Mouse (Mus musculus): ENCODE data around the gene Clba1. TPM values are rescaled to one million over a fixed set of nuclear protein-coding genes. Genes with fewer than 3 reads are reported as not detected.

Clba1 gene
- polyA plus RNA-seq, 1 experiment from 2014 or later: 6.1 TPM

DNA sequence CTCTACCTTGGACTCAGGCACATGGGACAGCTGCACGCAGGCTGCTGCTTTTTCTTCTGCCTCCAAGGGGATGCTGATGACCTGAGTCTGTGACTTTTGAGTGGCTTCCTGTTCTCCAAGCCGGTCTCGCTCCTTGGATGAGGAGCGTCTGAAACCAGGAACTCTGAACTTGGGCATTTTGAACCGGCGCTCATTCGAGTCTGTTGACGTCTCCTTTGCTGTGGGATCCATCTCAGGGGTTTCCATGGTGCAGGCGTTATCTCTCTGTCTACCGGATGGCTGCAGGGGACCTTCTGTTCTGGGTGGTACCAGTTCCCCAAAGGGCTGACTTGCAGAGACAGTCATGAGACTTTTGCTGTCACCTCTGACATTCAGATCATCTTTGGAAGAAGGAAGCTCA, 34.3 kb upstream of the Clba1 start:
- no peaks in the 10 kb centered on the region for H3K27me3 ChIP-seq (ENCODE audit: control insufficient read depth, insufficient read depth, low read length)
- H3K4me1 ChIP-seq (ENCODE audit: control insufficient read depth, insufficient read depth, low read length): no peaks in the 10 kb centered on the region
- H3K4me2 ChIP-seq (replicated peaks; ENCODE audit: low read depth, low read length): no peak overlapping the region
- no peak for ATAC-seq (ENCODE audit: insufficient number of reproducible peaks, insufficient read depth, low FRiP score, low read depth)
- no peak overlapping the region for H3K4me3 ChIP-seq (ENCODE audit: low read depth, low read length)
- no peak overlapping the region for H3K27ac ChIP-seq (ENCODE audit: low read length)
- no peak overlapping the region for H3K9ac ChIP-seq (replicated peaks; ENCODE audit: low read depth, low read length)
- WGBS: 95% methylated on average over 10 of the region's 10 CpGs
- peaks cover 8% of the 10 kb centered on the region; the same call in 1 of the 2 replicates for H3K9me3 ChIP-seq (ENCODE audit: control insufficient read depth, low read depth, low read length)
- no peaks in the 10 kb centered on the region for H3K36me3 ChIP-seq (ENCODE audit: control insufficient read depth, insufficient read depth, low read length)

GRCm38 (mm10) chr12:112791026-112791425, 17.7 kb upstream of the Clba1 start:
- Histone ChIP-seq H3K9me3 (ENCODE audit: control insufficient read depth, low read depth, low read length) (no peaks in the 10 kb centered on the region), H3K27me3 (ENCODE audit: control insufficient read depth, insufficient read depth, low read length) (no peaks in the 10 kb centered on the region), H3K36me3 (ENCODE audit: control insufficient read depth, insufficient read depth, low read length) (no peaks in the 10 kb centered on the region), H3K27ac (ENCODE audit: low read length) (no peak overlapping the region), H3K4me2 (replicated peaks; ENCODE audit: low read depth, low read length) (no peak overlapping the region), H3K4me1 (ENCODE audit: control insufficient read depth, insufficient read depth, low read length) (peaks cover 34% of the 10 kb centered on the region), H3K4me3 (ENCODE audit: low read depth, low read length) (no peak overlapping the region), H3K9ac (replicated peaks; ENCODE audit: low read depth, low read length) (no peak overlapping the region)
- WGBS: 68% methylated on average over 8 of the region's 8 CpGs
- ATAC-seq (ENCODE audit: insufficient number of reproducible peaks, insufficient read depth, low FRiP score, low read depth): no peak

GRCm38 (mm10) chr12:112793601-112794355, 15.0 kb upstream of the Clba1 start:
- Histone ChIP-seq H3K9ac (replicated peaks; ENCODE audit: low read depth, low read length) (no peak overlapping the region), H3K36me3 (ENCODE audit: control insufficient read depth, insufficient read depth, low read length) (no peaks in the 10 kb centered on the region), H3K4me3 (ENCODE audit: low read depth, low read length) (no peak overlapping the region), H3K4me2 (replicated peaks; ENCODE audit: low read depth, low read length) (peak overlapping the region; percentile 14; the same call in 1 of the 2 replicates), H3K4me1 (ENCODE audit: control insufficient read depth, insufficient read depth, low read length) (peaks cover 62% of the 10 kb centered on the region), H3K27ac (ENCODE audit: low read length) (peak overlapping the region; percentile 67), H3K9me3 (ENCODE audit: control insufficient read depth, low read depth, low read length) (no peaks in the 10 kb centered on the region), H3K27me3 (ENCODE audit: control insufficient read depth, insufficient read depth, low read length) (no peaks in the 10 kb centered on the region)
- ATAC-seq (ENCODE audit: insufficient number of reproducible peaks, insufficient read depth, low FRiP score, low read depth): no peak
- WGBS: 55% methylated on average over 13 of the region's 13 CpGs

- no peaks in the 10 kb centered on the region for H3K27me3 ChIP-seq (ENCODE audit: control insufficient read depth, insufficient read depth, low read length)
- no peaks in the 10 kb centered on the region for H3K9me3 ChIP-seq (ENCODE audit: control insufficient read depth, low read depth, low read length)
- H3K36me3 ChIP-seq (ENCODE audit: control insufficient read depth, insufficient read depth, low read length): no peaks in the 10 kb centered on the region
- H3K4me1 ChIP-seq (ENCODE audit: control insufficient read depth, insufficient read depth, low read length): peaks cover 66% of the 10 kb centered on the region
- no peak overlapping the region; the same call in 1 of the 2 replicates for H3K4me3 ChIP-seq (ENCODE audit: low read depth, low read length)
- no peak for ATAC-seq (ENCODE audit: insufficient number of reproducible peaks, insufficient read depth, low FRiP score, low read depth)
- peak overlapping the region; percentile 67; the same call in 1 of the 2 replicates for H3K27ac ChIP-seq (ENCODE audit: low read length)
- no peak overlapping the region for H3K9ac ChIP-seq (replicated peaks; ENCODE audit: low read depth, low read length)
- H3K4me2 ChIP-seq (replicated peaks; ENCODE audit: low read depth, low read length): peak overlapping the region; percentile 14; the same call in 1 of the 2 replicates
- 14% methylated on average over 7 of the region's 7 CpGs for WGBS
These were observed 14.4 kb upstream of the Clba1 start for GRCm38 (mm10) chr12:112794356-112794816.

- ATAC-seq (ENCODE audit: insufficient number of reproducible peaks, insufficient read depth, low FRiP score, low read depth): no peak
- Histone ChIP-seq H3K9ac (replicated peaks; ENCODE audit: low read depth, low read length) (no peak overlapping the region), H3K4me2 (replicated peaks; ENCODE audit: low read depth, low read length) (peak overlapping the region; percentile 29), H3K36me3 (ENCODE audit: control insufficient read depth, insufficient read depth, low read length) (no peaks in the 10 kb centered on the region), H3K27me3 (ENCODE audit: control insufficient read depth, insufficient read depth, low read length) (no peaks in the 10 kb centered on the region), H3K4me1 (ENCODE audit: control insufficient read depth, insufficient read depth, low read length) (peaks cover 66% of the 10 kb centered on the region), H3K4me3 (ENCODE audit: low read depth, low read length) (no peak overlapping the region), H3K27ac (ENCODE audit: low read length) (peak overlapping the region; percentile 67; the same call in 1 of the 2 replicates), H3K9me3 (ENCODE audit: control insufficient read depth, low read depth, low read length) (no peaks in the 10 kb centered on the region)
- 90% methylated on average over 5 of the region's 5 CpGs for WGBS
These were observed 13.7 kb upstream of the Clba1 start for GRCm38 (mm10) chr12:112794998-112795397.

GRCm38 (mm10) chr12:112795466-112796104, 13.2 kb upstream of the Clba1 start:
- H3K4me1 ChIP-seq (ENCODE audit: control insufficient read depth, insufficient read depth, low read length): peaks cover 66% of the 10 kb centered on the region
- H3K27me3 ChIP-seq (ENCODE audit: control insufficient read depth, insufficient read depth, low read length): no peaks in the 10 kb centered on the region
- peak overlapping the region; percentile 29 for H3K4me2 ChIP-seq (replicated peaks; ENCODE audit: low read depth, low read length)
- H3K9ac ChIP-seq (replicated peaks; ENCODE audit: low read depth, low read length): no peak overlapping the region
- H3K4me3 ChIP-seq (ENCODE audit: low read depth, low read length): 0 out of 2 replicates have a peak overlapping the region, but pooled peaks have one; percentile 8
- H3K36me3 ChIP-seq (ENCODE audit: control insufficient read depth, insufficient read depth, low read length): no peaks in the 10 kb centered on the region
- ATAC-seq (ENCODE audit: insufficient number of reproducible peaks, insufficient read depth, low FRiP score, low read depth): peak; percentile 68
- no peaks in the 10 kb centered on the region for H3K9me3 ChIP-seq (ENCODE audit: control insufficient read depth, low read depth, low read length)
- WGBS: 37% methylated on average over 18 of the region's 18 CpGs
- H3K27ac ChIP-seq (ENCODE audit: low read length): peak overlapping the region; percentile 39; the same call in 1 of the 2 replicates

DNA sequence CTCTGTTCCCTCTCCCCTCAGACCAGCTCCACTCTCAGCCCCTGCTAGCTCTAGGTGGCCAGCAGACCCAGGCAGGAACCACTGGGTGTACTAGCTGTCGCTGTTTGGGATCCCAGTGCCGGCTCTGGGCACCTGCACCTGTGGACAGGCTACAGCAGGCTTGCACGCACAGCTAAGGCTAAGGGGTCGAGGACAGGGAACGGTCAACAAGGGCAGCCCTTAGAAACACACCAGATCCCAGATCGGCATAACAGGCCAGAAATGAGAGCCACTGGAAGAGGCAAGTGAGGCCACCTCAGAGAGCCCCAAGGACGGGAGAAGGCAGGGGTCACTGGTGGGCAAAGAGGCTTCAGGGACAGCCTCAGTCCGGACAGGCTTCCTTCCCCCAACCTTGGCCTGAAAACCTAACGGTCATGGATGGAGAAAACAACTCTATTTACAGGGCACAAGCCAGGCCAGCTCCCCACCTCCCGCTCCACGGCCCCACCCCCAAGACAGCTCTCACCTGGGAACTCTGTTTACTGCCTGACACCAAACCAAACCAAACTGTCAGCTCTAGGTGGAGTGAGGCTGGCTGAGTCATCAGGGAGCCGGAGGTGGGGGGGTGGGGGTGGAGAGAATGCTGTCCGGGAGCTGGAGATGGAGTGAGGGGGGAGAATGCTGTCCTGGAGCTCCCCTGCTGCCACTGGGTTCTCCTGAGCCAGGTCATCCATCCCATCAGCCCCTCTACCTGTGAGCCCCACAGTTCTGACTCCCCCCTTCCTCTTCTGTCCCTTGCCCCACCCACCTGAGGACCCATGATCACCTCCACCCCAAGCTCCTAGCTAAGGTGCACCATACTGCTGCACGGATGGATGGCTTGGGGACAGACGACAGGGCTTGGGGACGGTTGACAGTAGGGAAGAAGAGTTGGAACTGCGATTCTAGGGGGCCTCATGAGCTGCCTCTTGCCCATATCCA, 11.9 kb upstream of the Clba1 start:
- 0 out of 2 replicates have a peak, but pooled peaks cover 6% of the 10 kb centered on the region for H3K27me3 ChIP-seq (ENCODE audit: control insufficient read depth, insufficient read depth, low read length)
- H3K4me2 ChIP-seq (replicated peaks; ENCODE audit: low read depth, low read length): no peak overlapping the region
- no peak for ATAC-seq (ENCODE audit: insufficient number of reproducible peaks, insufficient read depth, low FRiP score, low read depth)
- WGBS: 35% methylated on average over 17 of the region's 17 CpGs
- H3K27ac ChIP-seq (ENCODE audit: low read length): 0 out of 2 replicates have a peak overlapping the region, but pooled peaks have one; percentile 10
- H3K9ac ChIP-seq (replicated peaks; ENCODE audit: low read depth, low read length): no peak overlapping the region
- H3K4me3 ChIP-seq (ENCODE audit: low read depth, low read length): no peak overlapping the region
- peaks cover 70% of the 10 kb centered on the region for H3K4me1 ChIP-seq (ENCODE audit: control insufficient read depth, insufficient read depth, low read length)
- H3K9me3 ChIP-seq (ENCODE audit: control insufficient read depth, low read depth, low read length): no peaks in the 10 kb centered on the region
- H3K36me3 ChIP-seq (ENCODE audit: control insufficient read depth, insufficient read depth, low read length): no peaks in the 10 kb centered on the region

Data from stomach, embryonic 14.5 days (tissue).